Mouse (Mus musculus) brain, embryonic 14.5 days (tissue): ENCODE data around the gene Ube3b. TPM values are rescaled to one million over a fixed set of nuclear protein-coding genes. Genes with fewer than 3 reads are reported as not detected.

Experiments
- DNase-seq: peaks from one replicate; pipeline ENCODE4 v3.0.0-alpha.2; 2011; ENCODE audit warnings: low read depth
- CTCF ChIP-seq: fragments of 200-500 bp; IDR thresholded peaks from 2 replicates; pipeline ENCODE4 v1.5.1; 2012; ENCODE audit warnings: inconsistent platforms, mild to moderate bottlenecking, moderate library complexity, borderline replicate concordance; ENCODE audit not compliant: insufficient read depth, insufficient read length; ENCODE audit errors: extremely low read depth
- POLR2A ChIP-seq: fragments of 200-500 bp; IDR thresholded peaks from 2 replicates; pipeline ENCODE4 v1.6.1; 2012; ENCODE audit warnings: mild to moderate bottlenecking, inconsistent platforms, borderline replicate concordance; ENCODE audit not compliant: poor library complexity, insufficient read depth, insufficient read length, severe bottlenecking; ENCODE audit errors: extremely low read depth
- polyA plus RNA-seq: library from polyadenylated mRNA; depleted of rRNA; stranded (reverse); fragments of >200 nt; gene quantifications from 2 replicates; pipeline ENCODE4 v1.2.3, GENCODE M21; 2012

Gene Ube3b
- polyA plus RNA-seq, 1 experiment = 66.4 TPM

- no peak for DNase-seq
- TF ChIP-seq POLR2A = no peak
- TF ChIP-seq CTCF = no peak
These were observed 12.3 kb upstream of the Ube3b start for GRCm38 (mm10) chr5:114368121-114368520.

- no peak for DNase-seq
- TF ChIP-seq POLR2A (no peak), CTCF (no peak)
These were observed 11.5 kb upstream of the Ube3b start for GRCm38 (mm10) chr5:114368803-114369496.

GRCm38 (mm10) chr5:114369921-114370320, 10.5 kb upstream of the Ube3b start:
- TF ChIP-seq CTCF (no peak), POLR2A (no peak)
- no peak for DNase-seq

GRCm38 (mm10) chr5:114370371-114370776, 10.0 kb upstream of the Ube3b start:
- TF ChIP-seq CTCF = no peak
- TF ChIP-seq POLR2A = no peak
- DNase-seq = peak; percentile 66

GRCm38 (mm10) chr5:114371331-114371730, 9.1 kb upstream of the Ube3b start:
- no peak for DNase-seq
- no peak for TF ChIP-seq POLR2A
- no peak for TF ChIP-seq CTCF

- DNase-seq = no peak
- TF ChIP-seq POLR2A = no peak
- TF ChIP-seq CTCF = no peak
These were observed 8.5 kb upstream of the Ube3b start for GRCm38 (mm10) chr5:114371731-114372473.

- no peak for TF ChIP-seq CTCF
- no peak for TF ChIP-seq POLR2A
- DNase-seq = peak; percentile 13
These were observed 7.8 kb upstream of the Ube3b start for GRCm38 (mm10) chr5:114372565-114372964.

GRCm38 (mm10) chr5:114373174-114373573, 7.2 kb upstream of the Ube3b start:
- no peak for TF ChIP-seq CTCF
- no peak for TF ChIP-seq POLR2A
- DNase-seq = no peak

GRCm38 (mm10) chr5:114373581-114373980, 6.8 kb upstream of the Ube3b start:
- TF ChIP-seq CTCF = no peak
- TF ChIP-seq POLR2A = no peak
- no peak for DNase-seq

GRCm38 (mm10) chr5:114374409-114375213, 5.8 kb upstream of the Ube3b start:
- TF ChIP-seq CTCF (no peak), POLR2A (no peak)
- DNase-seq = no peak

- no peak for TF ChIP-seq CTCF
- no peak for TF ChIP-seq POLR2A
- no peak for DNase-seq
These were observed 2.1 kb upstream of the Ube3b start for GRCm38 (mm10) chr5:114378177-114378920.

GRCm38 (mm10) chr5:114378936-114379335, 1.5 kb upstream of the Ube3b start:
- TF ChIP-seq CTCF = no peak
- TF ChIP-seq POLR2A = no peak
- no peak for DNase-seq
